Mouse (Mus musculus) limb, embryonic 12.5 days (tissue): ENCODE data around the gene Ptpn14. TPM values are rescaled to one million over a fixed set of nuclear protein-coding genes. Genes with fewer than 3 reads are reported as not detected.
"Not testable (repeated sequence)": the region's sequence is repeated elsewhere in the genome, so short reads cannot be mapped to it uniquely, and the experiment has no call there.

Experiments
- ATAC-seq: fragments of 200-750 bp; cut with Nextera tagmentation; 2 replicates; pipeline ENCODE4 v1.8.0; 2017; ENCODE audit warnings: low read depth, moderate TSS enrichment; ENCODE audit not compliant: insufficient number of reproducible peaks, insufficient read depth, low FRiP score, low TSS enrichment
- H3K27ac ChIP-seq: fragments of 300-500 bp; sonication (generic); 2 replicates; pipeline ENCODE4 v1.5.1; 2016; ENCODE audit warnings: mild to moderate bottlenecking, moderate library complexity
- H3K27me3 ChIP-seq: fragments of 300-500 bp; sonication (generic); 2 replicates; pipeline ENCODE4 v1.6.1; 2016; ENCODE audit warnings: mild to moderate bottlenecking, moderate library complexity
- H3K36me3 ChIP-seq: fragments of 300-500 bp; sonication (generic); 2 replicates; pipeline ENCODE4 v1.6.1; 2016; ENCODE audit warnings: mild to moderate bottlenecking, moderate library complexity
- H3K4me1 ChIP-seq: fragments of 300-500 bp; sonication (generic); replicated peaks from 2 replicates; pipeline ENCODE4 v1.6.1; 2016
- H3K4me2 ChIP-seq: fragments of 300-500 bp; sonication (generic); 2 replicates; pipeline ENCODE4 v1.6.1; 2016; ENCODE audit warnings: mild to moderate bottlenecking, moderate library complexity
- H3K4me3 ChIP-seq: fragments of 300-500 bp; sonication (generic); replicated peaks from 2 replicates; pipeline ENCODE4 v1.5.1; 2016; ENCODE audit warnings: mild to moderate bottlenecking
- H3K9ac ChIP-seq: fragments of 300-500 bp; sonication (generic); replicated peaks from 2 replicates; pipeline ENCODE4 v1.6.1; 2016; ENCODE audit warnings: mild to moderate bottlenecking, moderate library complexity
- H3K9me3 ChIP-seq: fragments of 300-500 bp; sonication (generic); 2 replicates; pipeline ENCODE4 v1.6.1; 2016; ENCODE audit warnings: mild to moderate bottlenecking, moderate library complexity
- WGBS: fragments of 180-500 bp; shearing (Covaris S2); methylation state at CpG from one replicate; pipeline ENCODE4 v1.1.7; 2016; 5-methylcytosine and 5-hydroxymethylcytosine counted together
- polyA plus RNA-seq: library from polyadenylated mRNA; unstranded; fragments of >200 nt; fragmentation: Nextera tagmentation; extraction: Ambion mirVana; gene quantifications from 2 replicates; pipeline ENCODE4 v1.2.1, GENCODE M21; 2016

Gene Ptpn14
- 9.6 and 11.4 TPM in 2 replicates for polyA plus RNA-seq

DNA sequence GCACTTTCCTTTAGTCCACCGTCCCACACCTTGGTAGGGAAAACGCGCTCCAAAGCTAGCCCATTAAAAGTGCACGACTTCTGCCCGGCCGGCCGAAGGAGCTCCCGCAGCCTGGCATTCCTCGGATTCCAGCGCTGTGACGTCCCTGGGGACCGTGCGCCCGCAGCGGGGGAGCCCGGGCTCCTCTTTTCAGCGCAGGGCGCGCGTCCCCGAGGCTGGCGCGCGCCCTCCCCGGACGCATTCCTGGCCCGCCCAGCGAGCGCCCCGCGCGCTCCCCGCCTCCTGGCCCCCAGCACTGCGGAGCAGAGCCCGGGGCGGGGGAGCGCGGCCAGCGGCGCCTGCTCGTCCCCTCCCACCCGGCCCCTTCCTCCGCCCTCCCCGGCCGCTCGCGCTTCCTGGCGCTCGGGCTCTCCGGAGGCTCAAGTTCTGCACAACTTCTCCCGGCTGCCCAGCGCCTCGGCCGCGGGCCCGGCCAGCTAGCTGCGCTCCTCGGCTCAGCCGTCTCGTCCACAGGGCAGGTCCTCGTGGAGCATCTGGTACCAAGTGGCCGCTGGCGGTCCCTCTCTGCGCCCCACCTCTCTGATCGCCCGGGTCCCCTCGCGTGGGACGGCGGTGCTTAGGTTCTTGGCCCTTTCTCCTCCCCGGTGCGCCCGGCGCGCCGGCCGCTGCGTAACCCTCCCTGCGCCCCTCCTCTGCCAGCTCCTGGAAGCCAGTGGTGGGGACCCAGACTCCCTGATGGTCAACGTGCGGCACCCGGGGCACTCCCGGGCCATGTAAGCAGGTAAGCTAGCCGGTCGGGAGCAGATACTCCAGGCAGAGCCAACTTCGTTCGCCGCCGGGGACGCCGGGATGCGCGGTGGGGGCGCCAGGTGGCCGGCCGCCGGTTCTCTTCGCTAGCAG, at the start of gene Ptpn14:
Gene Ptpn14 (plus strand): TSS at position 385 of the 900 bp plus-strand sequence.
- peak within 1 kb of the TSS; percentile 79 for H3K4me2 ChIP-seq
- WGBS: 1% methylated on average over 98 of the region's 98 CpGs

DNA sequence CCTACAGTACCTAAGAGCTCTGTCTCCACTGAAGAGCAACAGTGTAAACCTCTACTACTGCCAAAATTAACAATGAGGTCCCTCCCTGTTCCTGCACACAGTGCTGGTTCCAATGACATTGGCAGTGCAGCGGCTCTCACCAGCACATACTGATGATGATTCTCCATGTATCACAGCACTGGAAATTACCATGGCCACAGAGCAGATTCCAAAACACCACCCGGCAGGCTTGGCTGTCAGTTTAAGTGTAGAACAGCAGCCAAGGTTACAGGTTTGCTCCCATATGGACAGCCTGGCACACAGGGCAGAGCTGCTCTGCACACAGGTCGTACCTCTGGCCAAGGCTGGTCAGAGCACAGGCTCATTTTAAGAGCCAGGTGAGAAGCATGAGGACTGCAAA, 48.5 kb upstream of the Ptpn14 start:
- Histone ChIP-seq H3K9me3 (no peaks in the 10 kb centered on the region), H3K4me2 (no peak overlapping the region), H3K36me3 (peaks cover 81% of the 10 kb centered on the region), H3K4me1 (no peaks in the 10 kb centered on the region), H3K9ac (no peak overlapping the region), H3K4me3 (no peak overlapping the region), H3K27me3 (no peaks in the 10 kb centered on the region), H3K27ac (no peak overlapping the region)
- ATAC-seq: no peak
- WGBS: 91% methylated on average over 3 of the region's 3 CpGs

More for the DNA sequence above, at the start of gene Ptpn14:
- peak; percentile 85 for ATAC-seq
- Histone ChIP-seq H3K27me3 (no peaks in the 10 kb centered on the region), H3K9me3 (no peaks in the 10 kb centered on the region), H3K4me1 (peaks cover 50% of the 10 kb centered on the region), H3K36me3 (no peaks in the 10 kb centered on the region), H3K9ac (peak within 1 kb of the TSS; percentile 95), H3K27ac (peak within 1 kb of the TSS; percentile 95), H3K4me3 (peak within 1 kb of the TSS; percentile 86)

- Histone ChIP-seq H3K4me1 (peaks cover 23% of the 10 kb centered on the region), H3K4me2 (no peak overlapping the region), H3K27me3 (no peaks in the 10 kb centered on the region), H3K9me3 (no peaks in the 10 kb centered on the region), H3K4me3 (no peak overlapping the region), H3K9ac (no peak overlapping the region), H3K27ac (no peak overlapping the region), H3K36me3 (peaks cover 50% of the 10 kb centered on the region)
- 92% methylated on average over 9 of the region's 9 CpGs for WGBS
- no peak for ATAC-seq
Observed at GRCm38 (mm10) chr1:189684786-189685415, 43.2 kb upstream of the Ptpn14 start.

- Histone ChIP-seq H3K27me3 (no peaks in the 10 kb centered on the region), H3K4me3 (peak overlapping the region; percentile 91; the same call in 1 of the 2 replicates), H3K4me1 (peaks cover 24% of the 10 kb centered on the region), H3K36me3 (peaks cover 39% of the 10 kb centered on the region), H3K4me2 (peak overlapping the region; percentile 91; the same call in 1 of the 2 replicates), H3K9me3 (no peaks in the 10 kb centered on the region), H3K9ac (0 out of 2 replicates have a peak overlapping the region, but pooled peaks have one; percentile 9), H3K27ac (no peak overlapping the region)
- ATAC-seq: no peak
- 92% methylated on average over 6 of the region's 6 CpGs for WGBS
Observed at GRCm38 (mm10) chr1:189686025-189686424, 42.0 kb upstream of the Ptpn14 start.

DNA sequence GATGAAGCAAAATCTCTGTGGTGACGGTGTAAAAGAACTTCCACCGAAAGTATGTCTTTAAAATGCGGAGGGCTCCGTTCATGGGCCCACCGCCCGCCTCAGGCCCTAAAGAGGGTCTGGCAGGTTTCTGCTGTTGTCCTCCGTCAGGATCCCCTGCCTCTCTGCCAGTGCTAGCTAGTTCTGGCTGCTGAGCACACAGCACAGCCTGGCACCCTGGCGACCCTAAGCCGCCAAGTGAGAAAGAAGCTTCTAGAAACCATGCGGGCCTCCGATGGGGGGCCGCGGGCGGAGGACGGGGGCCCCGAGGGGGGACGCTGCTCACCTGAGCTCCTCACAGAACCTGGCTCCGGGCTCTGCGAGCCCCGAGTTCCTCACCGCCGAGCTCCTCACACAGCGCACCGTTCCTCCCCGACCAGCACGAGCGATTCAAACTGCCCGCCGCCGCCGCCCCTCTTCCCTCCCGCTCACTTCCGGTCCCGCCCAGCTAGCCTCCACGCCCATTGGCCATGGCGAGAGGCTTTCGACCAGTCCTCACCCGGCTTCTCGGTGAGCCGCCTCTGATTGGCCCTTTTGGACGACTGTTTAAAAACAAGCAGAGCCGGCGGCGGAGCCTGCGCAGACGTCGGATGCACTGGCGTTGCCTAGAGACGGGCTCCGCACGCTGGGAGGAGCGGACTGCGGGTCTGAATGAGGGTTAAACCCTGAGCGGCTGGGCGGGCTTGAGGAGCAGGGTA, 40.2 kb upstream of the Ptpn14 start, which contains the start of gene Cenpf:
Gene Cenpf (minus strand): TSS at position 433 of the 734 bp plus-strand sequence.
- H3K27ac ChIP-seq: peak within 1 kb of the TSS; percentile 88
- H3K9me3 ChIP-seq: no peaks in the 10 kb centered on the region
- H3K4me1 ChIP-seq: peaks cover 24% of the 10 kb centered on the region
- peak within 1 kb of the TSS; percentile 91 for H3K4me2 ChIP-seq
- H3K4me3 ChIP-seq: peak within 1 kb of the TSS; percentile 91
- no peaks in the 10 kb centered on the region for H3K27me3 ChIP-seq
- H3K9ac ChIP-seq: peak within 1 kb of the TSS; percentile 75
- ATAC-seq: peak; percentile 100
- 1% methylated on average over 55 of the region's 55 CpGs for WGBS
- H3K36me3 ChIP-seq: peaks cover 24% of the 10 kb centered on the region

DNA sequence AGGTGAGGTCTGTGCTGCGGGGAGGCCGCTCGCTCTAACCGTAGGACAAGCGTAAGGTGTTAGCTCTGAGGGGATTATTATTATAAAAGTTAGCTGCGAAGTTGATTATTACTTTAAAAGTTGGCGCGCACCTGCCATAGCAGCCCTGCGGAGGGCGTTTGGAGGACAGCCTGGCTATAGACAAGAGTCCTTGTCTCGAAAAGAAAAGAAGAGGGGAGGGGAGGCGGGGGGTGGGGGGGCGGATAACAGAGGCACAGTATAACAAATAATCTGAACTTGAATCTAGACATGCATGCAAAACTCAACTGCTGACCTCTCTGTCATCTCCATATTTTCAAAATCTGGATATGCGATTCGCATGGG, 39.7 kb upstream of the Ptpn14 start:
- Histone ChIP-seq H3K4me3 (peak overlapping the region; percentile 91), H3K4me1 (peaks cover 24% of the 10 kb centered on the region), H3K27me3 (no peaks in the 10 kb centered on the region), H3K27ac (no peak overlapping the region), H3K9ac (peak overlapping the region; percentile 44), H3K36me3 (peaks cover 19% of the 10 kb centered on the region), H3K9me3 (no peaks in the 10 kb centered on the region), H3K4me2 (peak overlapping the region; percentile 91)
- WGBS: 2% methylated on average over 15 of the region's 15 CpGs
- ATAC-seq: no peak

DNA sequence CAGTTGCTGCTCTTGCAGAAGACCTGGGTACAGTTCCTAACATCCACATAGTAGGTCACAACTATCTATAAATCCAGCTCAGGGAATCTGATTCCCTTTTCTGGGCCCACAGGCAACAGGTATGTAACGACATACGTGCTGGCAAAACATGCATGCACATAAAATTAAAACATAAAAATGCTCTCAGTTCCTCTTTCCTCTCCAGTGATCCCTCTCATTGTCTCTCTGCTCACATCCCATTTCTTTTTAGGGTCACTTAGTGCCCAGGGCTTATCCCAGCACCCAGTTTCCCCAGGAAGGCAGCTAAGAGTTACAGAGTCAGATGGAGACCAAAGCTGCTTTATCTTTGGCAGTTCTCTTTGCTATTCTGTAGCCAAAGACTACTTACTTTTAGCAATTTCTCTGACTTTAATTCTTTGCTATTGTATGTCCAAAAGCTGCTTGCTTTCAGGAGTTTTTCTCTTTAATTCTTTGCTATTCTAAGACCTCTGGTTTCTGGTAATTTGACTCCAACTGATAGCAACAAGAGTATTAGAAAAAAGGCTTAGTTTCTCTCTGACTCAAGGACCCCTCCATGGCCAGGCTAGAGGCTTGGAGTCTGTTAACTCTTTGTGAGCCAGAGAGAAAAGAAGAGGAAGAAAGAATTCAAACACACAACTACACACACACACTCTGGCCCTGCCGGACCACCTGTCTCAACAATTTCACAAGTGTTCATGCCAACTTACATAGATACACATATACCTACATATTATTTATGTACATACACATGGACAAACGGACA, 38.8 kb upstream of the Ptpn14 start:
- Histone ChIP-seq H3K4me1 (peaks cover 24% of the 10 kb centered on the region), H3K27ac (peak overlapping the region; percentile 46; the same call in 1 of the 2 replicates), H3K4me2 (peak overlapping the region; percentile 91), H3K36me3 (peaks cover 11% of the 10 kb centered on the region; the same call in 1 of the 2 replicates), H3K9me3 (no peaks in the 10 kb centered on the region), H3K27me3 (no peaks in the 10 kb centered on the region), H3K9ac (no peak overlapping the region), H3K4me3 (peak overlapping the region; percentile 91)
- WGBS: 41% methylated on average over 4 of the region's 4 CpGs
- ATAC-seq: no peak

DNA sequence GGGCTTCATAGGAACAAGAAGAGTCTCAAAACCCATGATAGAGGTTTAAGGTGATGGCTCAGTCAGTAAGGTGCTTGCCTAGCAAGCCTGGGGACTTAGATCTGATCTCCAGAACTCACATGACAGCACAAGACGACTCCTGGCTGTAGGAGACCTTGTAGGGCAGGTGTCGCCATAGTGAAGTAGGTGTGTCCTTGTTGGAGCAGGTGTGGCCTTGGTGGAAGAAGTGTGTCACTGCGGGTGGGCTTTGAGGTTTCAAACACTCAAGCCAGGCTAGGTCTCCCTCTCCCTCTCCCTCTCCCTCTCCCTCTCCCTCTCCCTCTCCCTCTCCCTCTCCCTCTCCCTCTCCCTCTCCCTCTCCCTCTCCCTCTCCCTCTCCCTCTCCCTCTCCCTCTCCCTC, 35.6 kb upstream of the Ptpn14 start:
- peaks cover 15% of the 10 kb centered on the region for H3K4me1 ChIP-seq
- not testable (repeated sequence) for H3K4me2 ChIP-seq, H3K9me3 ChIP-seq, H3K36me3 ChIP-seq, H3K27me3 ChIP-seq, H3K4me3 ChIP-seq, H3K27ac ChIP-seq, H3K9ac ChIP-seq, ATAC-seq
- 51% methylated on average over 3 of the region's 3 CpGs for WGBS

DNA sequence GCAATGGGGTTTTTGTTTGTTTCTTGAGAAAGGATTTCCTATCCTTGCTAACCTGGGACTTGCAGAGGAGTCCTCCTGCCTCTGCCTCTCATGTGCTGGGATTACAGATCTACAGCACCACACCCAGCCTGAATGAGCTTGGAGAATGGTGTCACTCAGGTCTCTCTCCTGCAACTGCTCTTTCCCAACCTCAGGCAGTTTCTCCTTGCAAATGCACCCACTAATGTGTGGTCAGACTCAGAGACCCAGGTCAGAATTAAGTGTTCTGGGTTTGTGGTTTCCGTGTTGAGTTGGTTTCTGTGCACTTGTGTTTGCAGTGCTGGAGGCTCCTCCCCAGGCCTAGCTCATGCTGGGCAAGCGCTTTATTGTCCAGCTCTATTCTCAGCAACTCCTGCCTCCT, 33.7 kb upstream of the Ptpn14 start:
- Histone ChIP-seq H3K4me2 (no peak overlapping the region), H3K4me1 (peaks cover 6% of the 10 kb centered on the region), H3K9ac (no peak overlapping the region), H3K36me3 (no peaks in the 10 kb centered on the region), H3K27me3 (no peaks in the 10 kb centered on the region), H3K4me3 (no peak overlapping the region), H3K27ac (no peak overlapping the region), H3K9me3 (no peaks in the 10 kb centered on the region)
- 90% methylated on average over 2 of the region's 2 CpGs for WGBS
- no peak for ATAC-seq

GRCm38 (mm10) chr1:189695321-189695720, 32.7 kb upstream of the Ptpn14 start:
- H3K4me3 ChIP-seq: no peak overlapping the region
- no peaks in the 10 kb centered on the region for H3K27me3 ChIP-seq
- no peak overlapping the region for H3K9ac ChIP-seq
- H3K4me2 ChIP-seq: no peak overlapping the region
- ATAC-seq: no peak
- no peaks in the 10 kb centered on the region for H3K4me1 ChIP-seq
- no peak overlapping the region for H3K27ac ChIP-seq
- no peaks in the 10 kb centered on the region for H3K9me3 ChIP-seq
- no peaks in the 10 kb centered on the region for H3K36me3 ChIP-seq
